8 mouse cellular contexts compared by ENCODE assay signal in the genomic region with DNA sequence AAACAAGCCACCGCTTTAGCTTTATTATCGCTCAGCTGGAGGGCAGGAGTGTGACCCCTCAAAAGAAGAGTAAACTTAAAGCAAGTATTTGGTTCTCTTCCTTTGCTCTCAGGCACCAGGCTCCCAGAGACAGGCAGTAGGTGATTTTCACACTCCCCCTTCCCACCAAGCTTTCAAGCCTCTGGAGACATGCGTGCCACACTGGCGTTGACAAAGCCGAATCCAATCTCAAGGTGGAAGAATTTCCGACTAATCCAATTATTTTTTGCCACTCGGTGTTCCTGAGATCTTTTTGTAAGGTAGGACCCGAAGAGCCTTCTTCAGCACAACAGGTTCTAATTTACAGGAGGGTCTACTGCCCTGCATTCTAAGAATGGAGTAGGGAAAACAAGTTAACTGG.
A peak's percentile ranks its signal among the peaks of the same experiment; 100 is the strongest.
DNase-seq lines count a peak whose midpoint lies in the region; ATAC-seq and TF ChIP-seq lines count a peak whose summit lies in the region.

No protein-coding gene starts in this region.

- WGBS in limb, embryonic 15.5 days = 10% methylated on average over 8 of the region's 8 CpGs
- 23% methylated on average over 8 of the region's 8 CpGs for WGBS in stomach, embryonic 16.5 days
- WGBS in thymus, adult 2 months = 15% methylated on average over 8 of the region's 8 CpGs

- H3K36me3 ChIP-seq in limb, embryonic 15.5 days = no peaks in the 10 kb centered on the region
- H3K36me3 ChIP-seq in stomach, embryonic 16.5 days (ENCODE audit: control insufficient read depth, insufficient read depth, low read length) = no peaks in the 10 kb centered on the region
- H3K36me3 ChIP-seq in thymus, adult 2 months (ENCODE audit: control insufficient read depth, insufficient read depth, low read length) = no peaks in the 10 kb centered on the region

- DNase-seq in embryo, embryonic 10 days (ENCODE audit: low spot score) = peak; percentile 33
- DNase-seq in embryo, embryonic 9.5 days (ENCODE audit: extremely low spot score) = no peak
- DNase-seq in retina, embryonic 14.5 days (ENCODE audit: low spot score) = peak; percentile 32
- no peak for DNase-seq in retina, postnatal 1 day
- DNase-seq in thymus, adult 2 months = no peak

- no peak overlapping the region for H3K27ac ChIP-seq in limb, embryonic 15.5 days
- H3K27ac ChIP-seq in stomach, embryonic 16.5 days (ENCODE audit: low read length) = no peak overlapping the region
- H3K27ac ChIP-seq in thymus, adult 2 months (ENCODE audit: control insufficient read depth, insufficient read depth, low read length) = no peak overlapping the region

- H3K27me3 ChIP-seq in limb, embryonic 15.5 days = peaks cover 64% of the 10 kb centered on the region
- peaks cover 51% of the 10 kb centered on the region for H3K27me3 ChIP-seq in stomach, embryonic 16.5 days (ENCODE audit: control insufficient read depth, insufficient read depth, low read length)
- H3K27me3 ChIP-seq in thymus, adult 2 months (ENCODE audit: control insufficient read depth, insufficient read depth, low read length) = peaks cover 5% of the 10 kb centered on the region; the same call in 1 of the 2 replicates

- peak overlapping the region; percentile 65 for H3K4me3 ChIP-seq in limb, embryonic 15.5 days
- peak overlapping the region; percentile 61 for H3K4me3 ChIP-seq in stomach, embryonic 16.5 days (replicated peaks; ENCODE audit: low read length)
- H3K4me3 ChIP-seq in thymus, adult 2 months (ENCODE audit: control insufficient read depth, insufficient read depth, low read length) = no peak overlapping the region

- peak overlapping the region; percentile 98 for H3K4me2 ChIP-seq in limb, embryonic 15.5 days
- peak overlapping the region; percentile 73 for H3K4me2 ChIP-seq in stomach, embryonic 16.5 days (ENCODE audit: low read depth, low read length)

- TF ChIP-seq POLR2A in thymus, adult 2 months (IDR thresholded peaks at IDR 0.05; ENCODE audit: control insufficient read depth, extremely low read depth, insufficient read depth, low read length, poor library complexity) = no peak

- TF ChIP-seq CTCF in thymus, adult 2 months (IDR thresholded peaks at IDR 0.05; ENCODE audit: borderline replicate concordance, control insufficient read depth, extremely low read depth, insufficient read depth, low read length, poor library complexity) = no peak

- H3K9me3 ChIP-seq in limb, embryonic 15.5 days = no peaks in the 10 kb centered on the region
- no peaks in the 10 kb centered on the region for H3K9me3 ChIP-seq in stomach, embryonic 16.5 days (replicated peaks; ENCODE audit: control insufficient read depth, low read length)

- H3K9ac ChIP-seq in limb, embryonic 15.5 days = no peak overlapping the region
- peak overlapping the region; percentile 73 for H3K9ac ChIP-seq in stomach, embryonic 16.5 days (ENCODE audit: low read length)

- no peak for ATAC-seq in limb, embryonic 15.5 days (ENCODE audit: insufficient number of reproducible peaks, low FRiP score, low TSS enrichment, low read depth)
- no peak for ATAC-seq in stomach, embryonic 16.5 days (ENCODE audit: insufficient read depth, low FRiP score)
- no peak for ATAC-seq in granulocyte monocyte progenitor cell, adult 5-6 weeks (replicated peaks; ENCODE audit: poor library complexity, severe bottlenecking)

- H3K4me1 ChIP-seq in limb, embryonic 15.5 days = peaks cover 30% of the 10 kb centered on the region
- H3K4me1 ChIP-seq in stomach, embryonic 16.5 days (ENCODE audit: control insufficient read depth, insufficient read depth, low read length) = peaks cover 14% of the 10 kb centered on the region
- no peaks in the 10 kb centered on the region for H3K4me1 ChIP-seq in thymus, adult 2 months (replicated peaks; ENCODE audit: control insufficient read depth, insufficient read depth, low read length)

Comparison
In these comparisons a context has a peak if more than half of its experiments do, and no peak if none do; other contexts are left out.
1. DNase-seq: peak in embryo, embryonic 10 days (single experiment) and retina, embryonic 14.5 days (single experiment); none in embryo, embryonic 9.5 days (single experiment), retina, postnatal 1 day (single experiment) and thymus, adult 2 months (single experiment).